Mouse (Mus musculus) spleen, adult 12 weeks (tissue): ENCODE data around the gene Krtap5-2.
"Not testable (repeated sequence)": the region's sequence is repeated elsewhere in the genome, so short reads cannot be mapped to it uniquely, and the experiment has no call there.

Source experiments
- DNase-seq: peaks from one replicate; pipeline ENCODE4 v3.0.0; 2022; ENCODE audit warnings: low spot score

Gene Krtap5-2

DNA sequence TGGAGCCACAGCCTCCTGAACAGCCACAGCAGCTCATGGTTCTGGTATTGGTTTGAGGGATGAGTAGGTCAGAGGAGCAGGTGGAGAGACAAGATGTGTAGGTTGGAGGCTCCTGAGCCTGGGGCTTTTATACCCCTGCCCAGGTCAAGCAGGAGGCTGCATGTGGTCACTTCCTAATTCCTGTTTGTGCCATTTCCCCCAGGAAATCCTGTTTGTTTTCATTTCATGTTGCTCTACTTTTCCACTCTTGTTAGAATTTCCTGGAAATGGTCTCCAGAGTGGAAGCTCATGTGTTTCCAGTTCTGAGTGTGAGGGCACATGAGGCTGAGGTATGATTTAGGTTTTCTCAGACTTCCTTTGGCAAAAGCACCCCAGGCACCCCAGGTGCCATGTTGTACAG lies at the start of gene Krtap5-2:
TSS of gene Krtap5-2 (minus strand) at position 101 of the 400 bp plus-strand sequence.
- not testable (repeated sequence) for DNase-seq

DNA sequence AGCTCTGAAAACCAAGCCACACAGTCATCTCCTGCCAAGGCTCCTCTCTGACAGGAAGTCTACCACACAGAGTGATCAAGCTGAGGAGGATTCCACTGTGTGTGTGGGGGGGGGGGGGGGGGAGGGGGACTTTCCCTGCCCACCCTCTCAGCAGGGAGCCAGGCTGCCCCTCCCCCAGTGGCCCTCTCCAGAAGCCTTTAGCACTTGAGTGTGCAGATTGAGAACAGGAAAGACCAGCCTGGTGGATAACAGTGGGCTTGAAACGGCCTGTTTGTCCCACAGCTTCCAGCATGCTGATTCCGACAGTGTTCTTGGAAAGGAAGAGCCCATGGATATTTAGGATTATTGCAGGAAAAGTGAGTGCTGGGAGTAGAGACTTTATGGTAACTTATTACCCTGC lies 48.7 kb upstream of the Krtap5-2 start:
- no peak for DNase-seq

DNA sequence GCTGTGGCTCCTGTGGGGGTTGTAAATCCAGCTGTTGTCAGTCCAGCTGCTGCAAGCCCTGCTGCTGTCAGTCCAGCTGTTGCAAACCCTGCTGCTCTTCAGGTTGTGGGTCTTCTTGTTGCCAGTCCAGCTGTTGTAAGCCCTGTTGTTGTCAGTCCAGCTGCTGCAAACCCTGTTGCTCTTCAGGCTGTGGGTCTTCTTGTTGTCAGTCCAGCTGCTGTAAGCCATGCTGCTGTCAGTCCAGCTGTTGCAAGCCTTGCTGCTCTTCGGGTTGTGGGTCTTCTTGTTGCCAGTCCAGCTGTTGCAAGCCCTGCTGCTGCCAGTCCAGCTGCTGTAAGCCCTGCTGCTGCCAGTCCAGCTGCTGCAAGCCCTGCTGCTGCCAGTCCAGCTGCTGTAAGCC lies 36.3 kb upstream of the Krtap5-2 start:
- not testable (repeated sequence) for DNase-seq

DNA sequence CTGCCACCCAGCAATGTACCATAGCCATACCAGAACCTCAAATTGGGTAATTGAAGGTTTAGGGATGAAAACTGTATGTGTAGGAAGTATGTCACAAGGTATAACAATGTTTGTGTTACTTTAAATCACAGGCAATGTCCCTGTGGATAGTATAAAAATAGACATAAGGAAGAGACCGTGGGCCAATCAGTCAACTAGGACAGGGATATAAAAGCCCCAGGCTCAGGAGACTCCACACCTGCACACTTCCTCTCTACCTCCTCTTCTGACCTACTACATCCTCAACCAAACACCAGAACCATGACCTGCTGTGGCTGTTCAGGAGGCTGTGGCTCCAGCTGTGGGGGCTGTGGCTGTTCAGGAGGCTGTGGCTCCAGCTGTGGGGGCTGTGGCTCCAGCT lies 35.8 kb upstream of the Krtap5-2 start, which contains the start of gene Gm7579:
TSS of gene Gm7579 (plus strand) at position 301 of the 400 bp plus-strand sequence.
- DNase-seq: no peak

DNA sequence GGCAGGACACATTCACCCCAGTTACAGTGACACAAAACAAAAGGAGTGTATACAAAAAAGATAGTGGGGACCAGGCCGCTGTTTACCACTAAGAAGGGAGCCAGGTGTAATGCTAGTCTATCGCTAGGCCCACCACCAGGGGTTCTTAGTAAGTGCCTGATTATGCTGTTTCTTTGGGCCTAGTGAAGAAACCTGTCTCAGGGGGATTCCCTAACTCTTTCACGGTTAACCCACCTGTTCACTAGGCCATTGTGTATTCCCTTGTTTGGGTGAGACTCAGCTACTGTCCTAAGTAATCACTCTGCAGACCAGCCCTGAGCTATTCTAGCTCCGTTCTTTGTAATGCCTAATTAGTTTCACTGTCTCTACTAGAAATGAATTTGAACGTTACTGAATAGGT lies 31.1 kb upstream of the Krtap5-2 start:
- DNase-seq: not testable (repeated sequence)

DNA sequence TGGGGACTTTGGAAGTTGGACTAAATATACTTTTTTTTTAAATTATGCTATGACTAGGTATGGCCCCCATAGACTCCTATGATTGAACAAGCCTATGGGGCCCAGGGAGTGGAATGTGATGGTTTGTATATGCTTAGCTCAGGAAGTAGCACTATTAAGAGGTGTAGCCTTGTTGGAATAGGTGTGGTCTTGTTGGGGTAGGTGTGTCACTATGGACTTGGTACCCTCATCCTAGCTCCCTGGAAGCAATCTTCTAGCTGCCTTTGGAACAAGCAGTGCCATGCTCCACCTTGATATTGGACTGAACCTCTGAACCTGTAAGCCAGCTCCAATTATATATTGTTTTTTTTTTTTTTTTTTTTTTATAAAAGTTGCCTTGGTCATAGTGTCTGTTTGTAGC lies 29.7 kb upstream of the Krtap5-2 start:
- no peak for DNase-seq

DNA sequence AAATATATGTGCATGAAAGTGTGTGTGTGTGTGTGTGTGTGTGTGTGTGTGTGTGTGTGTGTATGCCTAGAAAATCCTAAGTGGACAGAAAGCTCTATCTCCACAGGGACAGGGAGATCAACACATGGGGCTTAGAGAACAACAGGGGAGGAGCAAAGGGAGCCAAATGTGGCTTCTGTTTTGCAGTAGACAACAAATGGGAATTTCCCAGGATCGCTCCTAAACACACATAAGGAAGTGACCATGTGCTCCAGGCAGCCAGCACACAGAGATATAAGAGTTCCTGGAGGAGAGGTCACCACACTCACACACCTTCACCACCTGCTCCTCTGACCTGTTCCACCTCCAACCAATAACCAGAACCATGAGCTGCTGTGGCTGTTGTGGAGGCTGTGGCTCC lies 25.3 kb upstream of the Krtap5-2 start, which contains the start of gene Krtap5-3:
TSS of gene Krtap5-3 (plus strand) at position 301 of the 400 bp plus-strand sequence.
- DNase-seq: no peak

DNA sequence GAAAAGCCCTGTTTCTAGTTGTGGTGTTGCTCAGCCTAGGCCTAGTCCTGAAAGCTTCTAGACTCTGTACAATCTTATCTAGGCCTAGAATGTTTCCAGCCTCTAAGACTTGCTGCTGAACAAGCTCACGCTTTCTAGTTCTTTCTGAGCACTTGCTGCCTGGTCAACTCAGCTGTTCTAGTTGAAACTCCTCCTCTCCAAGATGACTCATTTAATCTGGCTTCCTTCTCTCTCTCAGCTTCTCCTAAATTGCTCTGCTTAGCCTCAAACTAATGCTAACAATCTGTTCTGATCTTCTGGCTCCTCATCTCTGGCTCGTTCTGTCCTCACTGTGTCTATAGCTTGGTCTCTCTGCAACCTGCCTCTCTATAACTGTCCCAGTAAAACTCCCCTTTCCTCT lies 22.9 kb upstream of the Krtap5-2 start:
- no peak for DNase-seq

DNA sequence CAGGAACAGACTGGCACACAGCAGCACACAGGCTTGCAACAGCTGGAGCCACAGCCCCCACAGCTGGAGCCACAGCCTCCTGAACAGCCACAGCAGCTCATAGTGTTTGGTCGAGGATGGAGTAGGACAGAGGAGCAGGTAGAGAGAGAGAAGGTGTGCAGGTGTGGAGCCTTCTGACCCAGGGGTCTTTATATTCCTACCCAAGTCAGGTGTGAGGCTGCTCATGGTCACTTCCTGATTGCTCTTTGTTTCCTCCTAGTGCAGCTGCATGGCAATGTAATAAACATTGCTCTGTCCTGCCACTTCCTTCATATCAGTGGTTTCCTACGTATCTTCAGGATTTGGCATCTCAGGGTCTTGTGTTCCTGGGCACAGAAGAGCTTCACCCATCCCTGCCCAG lies 14.5 kb upstream of the Krtap5-2 start, which contains the start of gene Gm10153:
TSS of gene Gm10153 (minus strand) at position 101 of the 400 bp plus-strand sequence.
- DNase-seq: no peak

DNA sequence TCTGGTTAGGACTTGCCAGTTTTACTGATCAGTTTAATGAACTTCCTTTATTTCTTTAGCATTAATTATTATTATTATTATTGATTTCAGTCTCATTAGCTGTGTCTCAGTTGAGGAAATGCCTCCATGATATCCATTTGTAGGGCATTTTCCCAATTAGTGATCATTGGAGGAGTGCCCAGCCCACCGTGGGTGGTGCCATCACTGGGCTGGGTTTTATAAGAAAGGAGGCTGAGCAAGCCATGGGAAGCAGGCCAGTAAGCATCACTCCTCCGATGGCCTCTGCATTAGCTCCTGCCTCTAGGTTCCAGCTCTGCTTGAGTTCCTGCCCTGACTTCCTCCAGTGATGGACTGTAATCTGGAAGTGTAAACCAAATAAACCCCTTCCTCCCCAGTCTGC lies 12.4 kb upstream of the Krtap5-2 start:
- no peak for DNase-seq

DNA sequence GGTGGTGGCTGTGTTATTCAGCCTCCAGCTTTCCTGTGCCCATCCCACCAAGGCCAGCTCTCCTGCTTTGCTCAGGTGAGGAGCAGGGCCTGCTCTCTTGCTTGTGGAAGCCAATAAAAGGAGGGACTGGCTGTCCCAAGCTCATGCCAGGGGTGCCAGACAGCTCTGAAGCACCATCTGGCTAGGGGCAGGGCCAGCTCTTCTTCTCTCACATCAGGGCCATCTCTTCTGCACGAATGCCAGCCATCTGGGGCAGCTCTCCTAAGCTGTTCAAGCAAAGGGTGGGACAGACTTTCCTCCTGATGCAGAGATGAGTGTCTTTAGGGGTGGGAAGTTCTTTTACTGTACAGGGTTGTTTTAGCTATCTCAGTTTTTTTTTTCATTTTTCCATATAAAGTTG lies 5.2 kb upstream of the Krtap5-2 start:
- DNase-seq: no peak

DNA sequence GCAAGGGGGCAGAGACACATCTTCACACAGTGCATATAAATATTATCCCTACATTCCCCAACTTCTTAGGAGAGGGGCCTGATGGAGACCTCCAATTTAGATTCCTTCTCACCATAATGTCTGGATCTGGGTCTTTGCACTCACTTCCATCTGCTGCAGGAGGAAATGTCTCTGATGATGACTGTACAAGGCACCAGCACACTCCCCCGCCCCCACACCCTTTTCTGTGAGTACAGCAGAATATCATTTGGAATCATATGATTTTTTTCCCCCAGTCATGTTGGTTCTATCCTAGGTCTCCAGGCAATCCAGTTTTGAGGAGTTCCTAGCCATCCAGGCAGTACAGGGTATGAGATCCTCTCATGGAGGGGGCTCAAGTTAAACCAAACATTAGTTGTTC lies 2.9 kb upstream of the Krtap5-2 start:
- no peak for DNase-seq

DNA sequence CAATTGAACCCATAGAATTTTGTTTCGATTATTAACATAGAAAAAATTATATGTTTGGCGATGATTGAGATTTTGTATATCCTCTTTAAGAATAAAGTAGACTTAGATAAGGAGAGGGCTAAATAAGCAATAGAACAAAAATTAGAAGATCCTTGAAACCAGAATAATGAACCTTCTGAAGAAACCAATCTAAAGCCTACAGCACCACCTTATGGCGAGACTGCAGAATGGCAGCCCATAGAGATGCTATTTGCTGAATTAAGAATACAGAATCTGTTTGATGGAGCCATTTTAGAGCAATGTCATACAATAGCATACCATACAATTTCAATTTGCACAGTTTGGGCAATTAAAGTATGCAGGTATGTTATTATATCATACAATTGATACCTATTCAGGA lies 6.0 kb downstream of the Krtap5-2 start:
- DNase-seq: no peak

DNA sequence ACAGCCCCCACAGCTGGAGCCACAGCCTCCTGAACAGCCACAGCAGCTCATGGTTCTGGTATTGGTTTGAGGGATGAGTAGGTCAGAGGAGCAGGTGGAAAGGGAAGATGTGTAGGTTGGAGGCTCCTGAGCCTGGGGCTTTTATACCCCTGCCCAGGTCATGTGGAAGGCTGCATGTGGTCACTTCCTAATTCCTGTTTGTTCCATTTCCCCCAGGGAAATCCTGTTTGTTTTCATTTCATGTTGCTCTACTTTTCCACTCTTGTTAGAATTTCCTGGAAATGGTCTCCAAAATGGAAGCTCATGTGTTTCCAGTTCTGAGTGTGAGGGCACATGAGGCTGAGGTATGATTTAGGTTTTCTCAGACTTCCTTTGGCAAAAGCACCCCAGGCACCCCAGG lies 10.2 kb downstream of the Krtap5-2 start, which contains the start of gene Gm4553:
TSS of gene Gm4553 (minus strand) at position 101 of the 400 bp plus-strand sequence.
- DNase-seq: not testable (repeated sequence)

DNA sequence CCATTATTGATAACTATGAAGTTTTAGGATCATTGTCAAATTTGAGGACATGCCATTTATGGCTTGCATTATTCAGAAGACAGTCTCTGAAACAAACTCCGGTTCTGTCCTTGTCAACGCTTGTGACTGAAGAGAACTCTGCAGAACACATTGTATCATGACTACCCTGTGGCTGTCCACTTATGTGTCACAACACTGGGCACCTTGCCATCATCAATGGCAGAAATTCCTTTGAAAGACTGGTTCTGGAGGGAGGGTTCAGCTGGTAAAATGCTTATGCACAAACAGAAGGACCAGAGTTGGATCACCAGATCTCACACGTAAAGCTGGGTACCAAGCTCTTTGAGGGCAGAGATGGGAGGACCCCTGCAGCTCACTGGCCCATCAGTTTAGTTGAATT lies 16.4 kb downstream of the Krtap5-2 start:
- no peak for DNase-seq

DNA sequence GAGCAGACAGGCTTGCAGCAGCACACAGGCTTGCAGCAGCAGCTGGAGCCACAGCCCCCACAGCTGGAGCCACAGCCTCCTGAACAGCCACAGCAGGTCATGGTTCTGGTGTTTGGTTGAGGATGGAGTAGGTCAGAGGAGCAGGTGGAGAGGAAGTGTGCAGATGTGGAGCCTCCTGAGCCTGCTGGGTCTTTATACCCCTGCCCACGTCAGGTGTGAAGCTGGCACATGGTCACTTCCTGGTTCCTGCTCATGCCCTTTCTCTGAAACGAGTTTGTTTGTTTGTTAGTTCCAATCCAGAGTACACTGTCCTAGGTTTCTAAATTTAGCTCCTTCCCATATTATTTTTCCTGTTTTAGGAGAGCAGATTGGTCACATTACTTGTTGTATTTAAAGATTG lies 18.8 kb downstream of the Krtap5-2 start, which contains the start of gene Gm29735:
TSS of gene Gm29735 (minus strand) at position 101 of the 400 bp plus-strand sequence.
- DNase-seq: not testable (repeated sequence)

DNA sequence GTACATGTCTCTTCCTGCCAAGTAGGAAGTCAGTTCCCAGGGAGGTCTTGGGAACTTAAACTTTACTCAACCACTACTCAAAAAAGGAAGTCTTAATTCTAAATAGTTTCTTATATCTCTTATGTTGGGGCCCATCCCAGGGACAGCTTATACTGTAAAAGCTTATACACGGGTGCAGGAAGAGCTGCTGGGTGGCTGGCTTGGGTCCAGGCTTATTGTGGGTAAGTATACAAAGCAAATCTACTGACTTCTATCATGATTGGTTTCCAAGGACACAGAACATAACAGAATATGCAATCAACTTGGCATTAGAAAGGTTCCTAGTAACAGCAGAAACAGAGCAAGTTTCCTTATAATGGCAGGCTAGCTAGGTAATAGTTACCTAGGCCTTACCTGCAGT lies 20.5 kb downstream of the Krtap5-2 start:
- DNase-seq: no peak

DNA sequence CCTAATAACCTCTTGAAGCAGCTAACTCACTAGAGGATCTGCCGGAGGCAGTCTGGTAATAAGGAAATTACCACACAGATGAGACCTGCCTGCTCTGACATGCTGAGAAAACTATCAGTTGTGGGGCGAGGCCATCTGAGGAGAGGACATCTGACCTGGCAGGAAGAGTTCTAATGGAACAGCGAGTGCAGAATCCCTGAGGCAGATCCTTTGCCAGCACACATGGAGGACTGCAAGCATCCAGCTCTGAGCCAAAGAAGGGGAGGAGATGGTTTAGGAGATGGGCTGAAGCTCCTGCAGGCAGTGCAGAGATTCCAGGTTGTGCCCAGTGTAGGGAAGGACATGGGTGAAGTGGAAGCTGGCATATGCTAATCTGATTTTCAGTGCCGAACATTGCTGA lies 23.6 kb downstream of the Krtap5-2 start:
- DNase-seq: no peak

DNA sequence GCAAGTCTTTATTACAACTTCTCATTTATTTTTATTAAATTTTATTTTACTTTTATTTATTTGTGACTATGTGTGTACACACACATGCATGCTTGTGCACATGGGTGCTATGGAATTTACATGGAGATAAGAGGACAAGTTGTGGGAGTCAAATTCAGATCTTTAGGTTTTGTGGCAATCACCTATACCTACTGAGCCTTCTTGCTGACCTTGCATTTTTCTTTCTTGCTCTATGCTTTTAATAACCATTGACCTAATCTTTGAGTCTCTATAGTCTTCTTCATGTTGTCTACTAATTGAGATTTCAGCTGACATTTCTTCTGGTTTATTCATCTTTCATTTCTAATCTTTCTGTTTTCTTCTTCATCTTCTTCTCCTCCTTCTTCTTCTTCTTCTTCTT lies 27.2 kb downstream of the Krtap5-2 start:
- DNase-seq: no peak

DNA sequence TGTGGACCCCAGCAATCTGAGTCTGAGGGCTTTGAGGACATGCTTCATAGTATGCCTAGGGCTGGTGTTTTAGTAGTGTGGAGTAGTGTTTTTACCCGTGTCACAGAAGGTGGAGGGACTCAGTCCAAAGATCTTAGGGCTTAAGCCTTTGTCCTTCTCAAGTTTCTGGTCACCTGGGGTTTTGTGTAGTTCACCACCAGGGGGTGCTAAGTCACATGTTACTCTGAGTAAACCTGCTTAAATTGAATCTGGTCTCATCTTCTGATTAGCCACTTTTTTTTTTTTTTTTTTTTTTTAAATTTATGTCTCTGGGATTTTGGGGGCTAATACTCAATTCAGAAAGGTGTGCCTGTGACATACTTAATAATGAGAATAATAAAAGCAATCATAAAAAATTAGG lies 29.8 kb downstream of the Krtap5-2 start:
- DNase-seq: no peak

DNA sequence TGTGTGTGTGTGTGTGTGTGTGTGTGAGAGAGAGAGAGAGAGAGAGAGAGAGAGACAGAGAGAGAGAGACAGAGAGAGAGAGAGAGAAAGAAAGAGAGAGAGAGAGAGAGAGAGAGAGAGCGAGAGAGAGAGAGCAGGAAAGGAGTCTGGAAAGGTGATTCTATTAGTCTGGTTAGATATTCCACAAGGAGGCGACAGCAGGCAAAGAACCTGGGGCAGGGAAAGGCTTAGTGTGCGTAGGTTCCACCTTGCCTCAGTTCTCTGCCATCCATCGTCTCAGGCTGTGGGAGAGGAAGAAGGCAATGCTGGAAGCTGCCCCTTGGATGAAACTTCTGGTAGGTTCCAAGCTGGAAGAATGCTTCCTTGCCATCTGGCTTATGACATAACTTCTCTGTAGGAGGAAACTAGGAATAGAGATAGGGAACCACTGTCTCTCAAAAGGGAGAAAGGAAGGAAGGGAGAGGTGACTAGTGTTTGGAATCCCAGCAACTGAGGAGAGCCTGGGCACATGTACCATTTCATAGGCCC lies 30.3 kb downstream of the Krtap5-2 start:
- DNase-seq: no peak

DNA sequence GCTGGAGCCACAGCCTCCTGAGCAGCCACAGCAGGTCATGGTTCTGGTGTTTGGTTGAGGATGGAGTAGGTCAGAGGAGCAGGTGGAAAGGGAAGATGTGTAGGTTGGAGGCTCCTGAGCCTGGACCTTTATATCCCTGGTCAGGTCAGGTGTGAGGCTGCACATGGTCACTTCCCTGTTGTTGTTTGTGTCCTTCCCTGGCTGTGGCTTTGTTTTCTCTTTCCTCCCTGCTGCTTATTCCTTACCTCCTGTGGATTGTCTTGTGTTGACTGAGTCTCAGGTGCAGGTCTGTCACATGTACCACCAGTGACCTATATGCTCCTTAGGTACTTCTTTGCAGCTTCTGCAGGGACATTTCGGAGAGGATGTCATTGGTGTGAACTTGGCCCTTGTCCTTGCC lies 31.3 kb downstream of the Krtap5-2 start, which contains the start of gene Gm45337:
TSS of gene Gm45337 (minus strand) at position 101 of the 400 bp plus-strand sequence.
- DNase-seq: no peak

DNA sequence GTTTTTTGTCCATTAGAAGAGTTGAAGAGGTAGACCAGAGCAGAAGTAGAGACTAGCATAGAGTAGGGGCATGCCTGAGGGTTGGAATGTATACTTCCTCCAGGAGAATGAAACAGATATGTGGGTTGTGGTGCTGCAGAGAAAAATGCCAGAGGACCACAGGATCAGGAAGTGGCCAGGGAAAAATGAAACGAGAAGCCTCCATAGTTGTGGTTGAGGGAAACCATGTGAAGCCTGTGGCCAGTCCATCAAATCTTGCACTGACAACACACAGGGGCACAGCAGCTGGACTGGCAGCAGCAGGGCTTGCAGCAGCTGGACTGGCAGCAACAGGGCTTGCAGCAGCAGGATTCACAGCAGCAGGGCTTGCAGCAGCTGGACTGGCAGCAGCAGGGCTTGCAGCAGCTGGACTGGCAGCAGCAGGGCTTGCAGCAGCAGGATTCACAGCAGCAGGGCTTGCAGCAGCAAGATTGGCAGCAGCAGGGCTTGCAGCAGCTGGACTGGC lies 32.2 kb downstream of the Krtap5-2 start:
- not testable (repeated sequence) for DNase-seq

DNA sequence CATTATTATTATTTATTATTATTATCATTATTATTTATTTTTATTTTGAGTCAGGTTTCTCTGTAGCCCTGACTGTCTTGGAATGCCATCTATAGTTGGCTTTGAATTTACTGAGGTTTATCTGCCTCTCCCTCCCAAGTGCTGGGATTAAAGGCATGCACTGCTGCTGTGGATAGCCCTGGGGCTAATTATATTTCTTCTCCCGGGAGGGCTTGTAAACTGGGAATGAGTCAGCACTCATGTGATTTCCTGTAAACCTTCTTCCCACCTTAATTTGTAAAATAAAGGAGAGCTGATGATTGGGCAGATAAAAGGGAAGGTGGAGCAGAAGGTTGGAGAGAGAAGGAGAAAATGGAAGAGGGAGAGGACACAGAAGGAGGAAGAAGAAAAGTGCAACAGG lies 35.1 kb downstream of the Krtap5-2 start:
- no peak for DNase-seq
